Mouse (Mus musculus) T-helper 1 cell (primary cell): ENCODE measurements around the gene Adipor2.
"Not testable (repeated sequence)": the region's sequence is repeated elsewhere in the genome, so short reads cannot be mapped to it uniquely, and the experiment has no call there.

Source experiments
- in situ Hi-C: fragments of 300-600 bp; cut with MboI, MseI; formaldehyde crosslinking; loops from one replicate; pipeline ENCODE4 v1.15.1; 2025; ENCODE audit warnings: high pct_unique_total_duplicates

Adipor2 gene

GRCm38 (mm10) chr6:119392836-119393235, 24.7 kb downstream of the Adipor2 start:
- in situ Hi-C loops, result no loop called here

- in situ Hi-C loops, result no loop called here
Observed at GRCm38 (mm10) chr6:119390728-119391127, 26.8 kb downstream of the Adipor2 start.

- in situ Hi-C loops, result loop anchor here (10.0 kb wide), 1 partner anchor 1484 kb away; the partner anchor contains the start of gene Hnrnpf
Observed at GRCm38 (mm10) chr6:119389089-119389488, 28.4 kb downstream of the Adipor2 start.

- in situ Hi-C loops, result loop anchor here (10.0 kb wide), 1 partner anchor 1484 kb away; the partner anchor contains the start of gene Hnrnpf
Observed at GRCm38 (mm10) chr6:119388650-119389012, 28.9 kb downstream of the Adipor2 start.

GRCm38 (mm10) chr6:119387801-119388649, 29.5 kb downstream of the Adipor2 start:
- in situ Hi-C loops, result loop anchor here (10.0 kb wide), 1 partner anchor 1483 kb away; the partner anchor contains the start of gene Hnrnpf

GRCm38 (mm10) chr6:119386821-119387220, 30.7 kb downstream of the Adipor2 start:
- in situ Hi-C loops, result loop anchor here (10.0 kb wide), 1 partner anchor 1482 kb away; the partner anchor contains the start of gene Hnrnpf

- in situ Hi-C loops, result loop anchor here (10.0 kb wide), 1 partner anchor 1482 kb away; the partner anchor contains the start of gene Hnrnpf
Observed at GRCm38 (mm10) chr6:119386421-119386820, 31.1 kb downstream of the Adipor2 start.

- in situ Hi-C loops, result loop anchor here (10.0 kb wide), 1 partner anchor 1481 kb away; the partner anchor contains the start of gene Hnrnpf
Observed at GRCm38 (mm10) chr6:119385668-119386067, 31.8 kb downstream of the Adipor2 start.

GRCm38 (mm10) chr6:119378631-119379030, 38.9 kb downstream of the Adipor2 start:
- in situ Hi-C loops, result loop anchor here (5.0 kb wide), 1 partner anchor 49 kb away; no protein-coding TSS in a partner anchor

- in situ Hi-C loops, result loop anchor here (5.0 kb wide), 1 partner anchor 50 kb away; no protein-coding TSS in a partner anchor
Observed at GRCm38 (mm10) chr6:119377613-119378012, 39.9 kb downstream of the Adipor2 start.

- in situ Hi-C loops, result loop anchor here (5.0 kb wide), 1 partner anchor 52 kb away; no protein-coding TSS in a partner anchor
Observed at GRCm38 (mm10) chr6:119375035-119375434, 42.5 kb downstream of the Adipor2 start.

GRCm38 (mm10) chr6:119373000-119373705, 44.4 kb downstream of the Adipor2 start:
- in situ Hi-C loops, result no loop called here

- in situ Hi-C loops, result no loop called here
Observed at GRCm38 (mm10) chr6:119372237-119372636, 45.3 kb downstream of the Adipor2 start.

GRCm38 (mm10) chr6:119371624-119372023, 45.9 kb downstream of the Adipor2 start:
- in situ Hi-C loops, result no loop called here

- in situ Hi-C loops, result loop anchor here (5.0 kb wide), 1 partner anchor 1120 kb away; no protein-coding TSS in a partner anchor
Observed at GRCm38 (mm10) chr6:119367382-119367781, 50.1 kb downstream of the Adipor2 start.

- in situ Hi-C loops, result loop anchor here (5.0 kb wide), 1 partner anchor 1121 kb away; no protein-coding TSS in a partner anchor
Observed at GRCm38 (mm10) chr6:119366800-119367199, 50.7 kb downstream of the Adipor2 start.

- in situ Hi-C loops, result no loop called here
Observed at GRCm38 (mm10) chr6:119363593-119363992, 53.9 kb downstream of the Adipor2 start.

- in situ Hi-C loops, result no loop called here
Observed at GRCm38 (mm10) chr6:119360925-119361702, 56.4 kb downstream of the Adipor2 start.

GRCm38 (mm10) chr6:119360250-119360649, 57.3 kb downstream of the Adipor2 start:
- in situ Hi-C loops, result not testable (repeated sequence)

- in situ Hi-C loops, result no loop called here
Observed at GRCm38 (mm10) chr6:119358020-119358571, 59.4 kb downstream of the Adipor2 start.

- in situ Hi-C loops, result no loop called here
Observed at GRCm38 (mm10) chr6:119352501-119352900, 65.0 kb downstream of the Adipor2 start.
